Mouse (Mus musculus) common myeloid progenitor, adult 5-6 weeks (primary cell): Measurements from ENCODE around the gene Mpp3. TPM values are rescaled to one million over a fixed set of nuclear protein-coding genes. Genes with fewer than 3 reads are reported as not detected.

Experiments
- ATAC-seq: replicated peaks from 2 replicates; pipeline ENCODE4 v1.8.0; 2016; ENCODE audit warnings: low read depth, mild to moderate bottlenecking, moderate TSS enrichment, inconsistent platforms; ENCODE audit not compliant: poor library complexity, severe bottlenecking
- total RNA-seq: library from RNA; stranded (forward); fragments of 200-1000, 187-1606 nt; gene quantifications from 2 replicates; pipeline ENCODE4 v1.2.3, GENCODE M21; 2017

Gene Mpp3
- not detected in 2 replicates for total RNA-seq

DNA sequence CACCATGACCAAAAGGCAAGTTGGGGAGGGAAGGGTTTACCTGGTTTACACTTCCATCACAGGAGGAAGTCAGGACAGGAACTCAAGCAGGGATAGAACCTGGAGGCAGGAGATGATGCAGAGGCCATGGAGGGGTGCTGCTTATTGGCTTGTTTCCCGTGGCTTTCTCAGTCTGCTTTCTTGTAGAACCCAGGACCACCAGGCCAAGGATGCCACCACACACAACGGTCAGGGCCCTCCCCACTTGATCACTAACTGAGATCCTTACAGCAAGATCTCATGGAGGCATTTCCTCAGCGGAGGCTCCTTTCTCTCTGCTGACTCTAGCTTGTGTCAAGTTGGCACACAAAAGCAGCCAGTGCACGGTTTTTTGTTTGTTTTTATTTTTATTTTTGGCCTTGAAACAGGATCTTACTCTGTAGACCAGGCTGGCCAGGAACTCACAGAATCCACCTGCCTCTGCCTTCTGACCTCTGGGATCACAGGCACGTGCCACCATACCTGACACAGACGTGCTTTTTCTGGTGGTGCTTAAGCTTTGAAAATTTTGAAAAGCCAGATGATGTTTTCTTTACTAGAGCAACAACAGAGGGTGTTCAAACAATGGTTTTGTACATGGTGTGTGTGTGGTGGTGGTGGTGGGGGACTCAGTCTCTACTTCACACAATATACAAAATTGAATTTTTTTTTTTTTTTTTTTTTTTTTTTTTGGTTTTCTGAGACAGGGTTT is at the start of gene Mpp3:
Gene Mpp3 (minus strand): TSS at position 375 of the 730 bp plus-strand sequence.
- no peak for ATAC-seq

DNA sequence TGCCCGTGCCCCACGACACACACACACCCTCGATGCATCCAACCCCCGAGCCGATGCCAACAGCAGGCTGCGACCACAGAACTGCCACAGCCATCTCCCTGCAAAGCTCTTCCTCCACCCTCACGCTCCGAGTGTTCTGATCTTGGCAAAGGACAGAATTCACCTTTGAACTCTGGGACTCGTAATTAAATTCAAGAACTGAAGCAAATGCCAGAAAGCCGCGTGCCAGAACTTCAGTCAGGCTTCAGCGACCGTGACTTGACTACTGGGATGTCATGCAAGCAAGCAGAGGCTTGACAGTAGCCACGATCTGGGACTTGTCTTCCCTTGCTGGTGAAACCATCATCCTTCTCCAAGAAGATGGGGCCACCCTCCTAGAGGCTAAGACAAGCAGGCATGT is 45.5 kb upstream of the Mpp3 start:
- no peak for ATAC-seq

DNA sequence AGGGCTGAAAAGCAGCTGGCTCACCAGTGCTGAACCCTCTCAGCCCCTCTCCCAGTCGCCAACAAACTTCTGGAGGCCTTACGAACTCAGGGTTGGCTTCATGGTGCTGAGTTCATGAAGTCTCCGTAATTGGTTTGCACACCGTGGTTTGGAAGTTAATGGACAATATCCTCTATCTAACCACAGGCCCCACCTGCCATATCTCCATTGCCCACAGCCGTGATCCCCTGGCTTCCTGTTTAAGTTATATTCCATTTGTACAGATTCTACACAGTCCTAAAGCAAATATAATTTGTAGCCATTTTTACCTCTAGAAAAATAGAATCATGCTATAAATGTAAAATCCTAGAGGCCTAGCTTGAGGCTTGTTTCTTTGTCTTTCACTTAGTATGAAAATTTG is 44.5 kb upstream of the Mpp3 start:
- no peak for ATAC-seq

DNA sequence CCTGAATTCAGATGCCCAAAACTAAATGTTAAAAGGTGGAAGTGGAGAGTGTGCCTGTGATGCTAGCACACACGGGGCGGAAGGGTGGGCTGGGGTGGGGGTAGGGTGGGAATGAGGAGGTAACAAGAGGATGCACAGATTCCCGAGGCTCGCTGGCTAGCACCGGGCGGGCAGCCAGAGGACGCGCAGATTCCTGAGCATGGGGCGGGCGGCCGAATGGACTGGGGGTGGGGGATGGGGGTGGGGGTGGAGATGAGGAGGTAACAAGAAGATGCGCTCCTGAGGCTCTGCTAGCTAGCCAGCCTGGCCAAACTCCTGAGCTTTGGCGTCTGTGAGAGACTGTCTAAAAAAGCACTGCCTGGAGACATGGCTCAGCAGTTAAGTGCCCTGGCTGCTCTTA is 42.2 kb upstream of the Mpp3 start:
- no peak for ATAC-seq

DNA sequence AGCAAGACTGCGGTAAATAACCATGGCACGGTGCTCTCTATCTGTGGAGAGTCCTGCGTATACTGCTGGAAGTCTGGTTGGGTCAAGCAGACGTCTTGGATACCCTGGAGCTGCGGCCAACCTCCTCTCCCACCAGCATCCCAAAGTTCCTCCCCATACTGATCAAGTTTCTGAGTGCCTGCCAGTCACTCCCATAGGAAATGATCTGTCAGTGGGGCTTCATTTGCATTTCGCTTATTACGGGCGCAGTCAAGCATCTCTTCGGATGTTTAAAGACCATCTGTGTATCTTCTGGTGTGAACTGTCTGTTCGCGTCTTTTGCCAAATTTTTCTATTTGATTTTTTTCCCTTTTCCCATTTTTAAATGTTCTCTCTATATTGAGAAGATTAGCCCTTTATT is 41.4 kb upstream of the Mpp3 start:
- ATAC-seq, result no peak

DNA sequence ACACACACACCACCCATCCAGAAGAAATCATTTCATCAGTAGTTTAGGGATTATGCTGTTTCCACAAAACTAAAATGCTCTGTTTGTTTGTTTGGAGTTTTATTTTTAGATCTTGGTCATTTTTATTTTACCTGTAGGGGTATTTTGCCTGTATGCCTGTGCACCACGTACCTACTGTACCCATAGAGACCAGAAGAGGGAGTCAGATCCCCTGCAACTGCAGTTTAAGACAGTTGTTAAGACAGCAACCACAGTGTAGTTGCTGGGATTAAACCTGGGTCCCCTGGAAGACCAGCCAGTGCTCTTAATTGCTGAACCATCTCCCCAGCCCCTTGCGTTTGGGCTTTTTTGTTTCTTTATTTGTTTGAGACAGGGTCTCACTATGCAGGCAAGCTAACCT is 40.7 kb upstream of the Mpp3 start:
- peak; percentile 50; the same call in 1 of the 2 replicates for ATAC-seq

DNA sequence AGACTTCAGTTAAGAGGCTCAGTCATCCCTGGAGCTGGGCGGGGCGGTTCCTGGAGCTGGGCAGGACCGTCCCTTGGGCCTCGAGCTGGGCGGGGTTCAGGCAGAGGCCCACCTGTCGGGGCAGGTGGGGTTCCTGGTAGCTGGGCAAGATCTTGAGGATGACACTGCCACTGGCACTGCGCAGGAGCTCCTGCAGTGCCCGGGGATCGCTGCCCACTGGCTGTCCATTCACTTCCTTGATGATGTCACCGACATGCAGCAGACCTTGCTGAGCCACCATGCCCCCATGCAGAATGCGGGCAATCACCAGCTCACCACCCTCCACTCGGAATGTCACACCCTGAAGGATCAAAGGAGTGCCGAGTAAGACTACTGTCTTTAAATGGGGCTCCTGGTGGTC is 34.8 kb upstream of the Mpp3 start:
- no peak for ATAC-seq

DNA sequence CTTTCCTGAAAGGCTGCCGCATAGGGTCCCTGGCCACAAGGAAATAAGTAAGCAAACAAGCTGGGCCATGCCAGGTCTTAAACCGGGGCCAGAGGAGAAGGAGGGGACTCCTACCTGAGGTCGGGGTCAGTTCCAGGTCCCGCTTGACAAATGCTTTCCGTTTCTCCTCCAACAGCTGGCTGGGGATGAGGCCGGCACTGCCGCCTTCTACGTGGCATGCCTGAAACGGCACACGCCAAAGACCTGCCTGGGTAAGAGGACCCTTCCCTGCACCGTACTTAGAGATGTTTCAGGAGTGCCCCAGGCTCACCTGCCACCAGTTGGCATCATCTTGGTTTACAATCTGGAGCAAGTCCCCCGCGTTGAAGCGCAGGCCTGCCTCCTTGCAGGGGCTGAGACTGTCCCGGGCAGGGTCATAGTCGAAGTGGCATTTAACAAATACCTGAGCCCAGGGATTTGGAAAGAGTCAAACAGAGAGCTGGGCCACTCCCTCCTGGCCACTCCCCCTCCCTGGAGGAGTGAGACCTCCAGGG is 33.7 kb upstream of the Mpp3 start:
- no peak for ATAC-seq

DNA sequence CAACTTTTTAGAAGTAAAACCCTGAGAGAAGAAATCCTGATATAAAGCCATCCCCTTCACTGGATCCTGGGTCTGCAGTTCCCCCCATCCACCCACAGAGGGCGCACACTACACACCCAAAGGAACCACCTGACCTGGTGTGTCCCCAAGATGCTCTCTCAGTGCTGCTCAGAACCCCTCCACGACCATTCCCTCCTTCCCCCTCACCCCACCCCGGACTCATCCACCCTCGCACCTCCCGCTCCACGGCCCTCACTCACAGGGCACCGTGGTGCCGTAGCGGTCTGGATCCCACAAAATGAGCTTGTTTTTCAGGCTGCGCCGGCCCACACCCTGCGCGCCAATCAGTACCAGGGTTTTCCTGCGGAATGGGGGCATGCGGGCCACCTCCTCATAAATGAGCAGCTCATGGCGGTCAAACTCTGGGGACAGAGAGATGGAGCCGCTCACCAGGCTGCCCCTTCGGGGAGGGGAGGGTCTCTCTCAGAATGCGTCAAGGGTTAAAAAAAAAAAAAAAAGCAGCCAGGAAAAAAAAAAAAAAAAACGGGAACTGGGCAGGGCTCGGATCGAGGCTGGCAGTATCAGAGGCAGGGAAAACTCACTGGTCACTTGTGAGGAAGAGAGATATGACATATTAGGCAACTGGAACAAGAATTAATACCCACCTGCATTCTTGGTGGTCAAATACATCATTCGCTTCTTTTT is 33.1 kb upstream of the Mpp3 start:
- peak; percentile 87 for ATAC-seq

DNA sequence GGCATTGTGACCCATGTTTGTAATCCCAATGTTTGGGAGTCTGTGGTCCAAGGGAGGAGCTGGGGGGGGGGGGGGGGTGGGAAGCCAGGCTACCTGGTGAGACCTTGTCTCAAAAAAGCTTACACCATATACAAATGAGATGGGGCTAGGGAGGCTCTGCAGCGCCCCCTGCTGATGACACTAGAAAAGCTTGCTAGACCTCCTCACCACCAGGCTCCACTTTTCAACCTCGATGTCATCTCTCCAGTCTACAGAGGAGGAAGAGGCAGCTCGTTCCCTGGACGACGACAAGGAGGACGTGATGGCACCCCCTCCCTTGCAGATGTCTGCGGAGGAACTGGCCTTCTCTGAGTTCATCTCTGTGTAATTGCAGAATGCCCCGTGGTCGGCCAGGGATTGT is 25.6 kb upstream of the Mpp3 start:
- ATAC-seq, result peak; percentile 63; the same call in 1 of the 2 replicates

DNA sequence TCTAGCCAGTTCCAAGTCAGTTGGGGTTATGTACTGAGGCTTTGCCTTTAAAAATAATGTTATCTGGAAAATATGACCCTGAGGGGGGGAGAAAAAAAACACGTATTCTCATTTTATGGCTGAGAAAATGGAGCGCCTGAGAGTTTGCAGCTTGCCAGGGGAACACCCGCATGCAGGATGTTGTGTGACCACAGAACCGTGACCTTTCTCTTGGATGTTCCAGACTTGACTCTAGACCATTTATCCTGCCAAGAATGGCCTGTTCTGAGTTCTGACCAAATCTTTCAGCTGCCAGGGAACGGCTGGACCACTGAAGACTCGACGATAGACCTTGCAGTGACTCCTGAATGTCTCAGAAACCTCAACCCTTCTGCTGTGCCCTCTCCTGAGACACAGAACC is 24.9 kb upstream of the Mpp3 start:
- no peak for ATAC-seq

DNA sequence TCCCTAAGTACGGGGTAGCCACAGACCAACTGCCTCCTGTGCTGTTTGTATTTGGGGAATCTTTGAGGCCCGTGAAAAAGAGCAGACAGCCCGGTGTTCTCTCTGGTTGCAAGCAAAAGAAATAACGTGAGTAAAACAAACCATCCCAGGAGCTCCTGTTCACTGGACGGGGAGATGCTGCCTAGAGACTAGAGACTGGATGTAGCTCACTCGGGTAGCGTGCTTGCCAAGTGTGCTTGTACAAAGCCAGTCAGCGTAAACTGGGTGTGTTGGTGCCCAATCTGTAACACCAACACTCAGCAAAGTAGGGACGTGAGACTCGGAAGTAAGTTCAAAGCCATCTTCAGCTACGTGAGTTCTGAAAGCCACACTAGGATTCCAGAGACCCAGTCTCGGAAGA is 24.4 kb upstream of the Mpp3 start:
- ATAC-seq, result no peak

DNA sequence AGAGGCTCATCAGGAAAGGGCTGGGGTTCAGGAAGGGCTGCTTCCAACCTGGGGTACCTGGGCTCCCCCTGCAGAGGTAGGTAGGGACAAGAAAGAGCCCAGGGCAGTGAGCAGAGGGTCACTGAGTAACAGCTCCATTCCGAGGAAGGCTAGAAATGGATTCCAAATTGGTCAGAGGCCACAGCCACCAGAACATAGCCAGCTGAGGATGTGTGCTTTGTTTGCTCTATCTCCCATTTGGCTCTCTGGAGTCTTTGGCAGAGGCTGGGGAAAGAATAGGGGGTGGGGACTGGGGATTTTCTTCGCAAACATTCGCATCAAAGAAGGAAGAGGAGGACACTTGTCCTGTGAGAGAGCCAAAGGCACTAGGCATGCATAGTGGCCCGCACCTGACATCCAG is 23.7 kb upstream of the Mpp3 start:
- no peak for ATAC-seq

DNA sequence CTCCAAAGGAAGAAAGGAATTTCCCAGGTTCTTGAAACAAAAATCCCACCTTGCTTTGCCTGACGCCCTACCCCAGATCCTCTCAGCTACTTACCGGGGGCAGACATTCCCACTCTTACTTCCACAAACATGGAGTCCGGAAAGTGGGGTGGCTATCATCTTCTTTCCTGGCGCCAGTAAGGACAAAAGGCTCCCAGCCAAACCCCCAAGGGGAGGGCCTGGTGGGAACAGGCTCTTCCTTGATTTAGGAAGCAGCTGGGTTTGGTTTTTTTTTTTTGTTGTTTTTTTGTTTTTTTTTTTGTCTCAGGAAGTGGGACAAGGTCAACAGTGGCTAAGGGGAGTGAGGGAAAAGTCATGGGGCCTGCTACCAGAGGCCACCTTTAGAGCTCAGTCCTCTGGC is 23.3 kb upstream of the Mpp3 start:
- no peak for ATAC-seq

DNA sequence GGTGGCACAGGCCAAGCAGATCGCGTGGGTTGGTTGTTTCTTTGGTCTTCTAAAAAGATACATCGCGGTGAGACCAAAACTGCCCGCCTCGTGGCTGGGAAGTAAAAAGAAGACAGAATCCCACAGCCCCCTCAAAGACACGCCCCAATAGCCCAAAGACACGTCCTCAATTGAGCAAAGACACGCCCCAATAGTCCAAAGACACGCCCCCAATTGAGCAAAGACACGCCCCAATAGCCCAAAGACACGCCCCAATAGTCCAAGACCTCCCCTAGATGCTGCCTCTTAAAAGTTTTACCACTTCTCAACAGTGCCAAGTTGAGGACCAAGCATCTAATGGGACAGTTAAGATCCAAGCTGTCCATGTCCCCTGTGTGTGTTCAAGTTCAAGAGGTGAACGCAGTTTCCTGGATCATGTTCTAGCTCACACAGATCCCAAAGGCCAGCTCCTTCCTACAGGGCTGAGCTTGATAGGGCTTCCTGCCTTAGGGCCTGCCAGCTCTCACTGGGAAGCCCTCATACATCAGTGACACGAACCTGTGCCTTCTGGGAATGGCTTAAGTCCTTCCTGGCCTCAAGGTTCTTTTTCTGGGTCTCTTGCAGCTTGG is 21.7 kb upstream of the Mpp3 start:
- ATAC-seq, result no peak

DNA sequence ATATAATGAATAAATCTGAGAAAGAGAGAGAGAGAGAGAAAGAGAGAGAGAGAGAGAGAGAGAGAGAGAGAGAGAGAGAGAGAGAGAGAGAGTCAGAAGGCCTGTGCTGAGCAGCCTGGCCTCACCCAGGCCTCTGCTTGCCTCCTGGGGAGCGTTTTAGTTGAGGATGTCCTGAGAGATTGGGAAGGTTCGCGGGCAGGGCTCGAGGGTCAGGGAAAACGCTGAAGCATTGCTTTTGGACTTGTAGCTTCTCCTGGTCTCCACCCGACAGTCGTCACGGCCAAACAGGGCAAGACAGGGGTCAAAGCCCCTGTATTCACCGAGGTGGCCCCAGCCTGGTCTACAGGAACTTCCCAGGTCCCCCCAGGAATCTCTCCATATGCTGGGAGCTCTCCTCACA is 18.3 kb upstream of the Mpp3 start:
- no peak for ATAC-seq

DNA sequence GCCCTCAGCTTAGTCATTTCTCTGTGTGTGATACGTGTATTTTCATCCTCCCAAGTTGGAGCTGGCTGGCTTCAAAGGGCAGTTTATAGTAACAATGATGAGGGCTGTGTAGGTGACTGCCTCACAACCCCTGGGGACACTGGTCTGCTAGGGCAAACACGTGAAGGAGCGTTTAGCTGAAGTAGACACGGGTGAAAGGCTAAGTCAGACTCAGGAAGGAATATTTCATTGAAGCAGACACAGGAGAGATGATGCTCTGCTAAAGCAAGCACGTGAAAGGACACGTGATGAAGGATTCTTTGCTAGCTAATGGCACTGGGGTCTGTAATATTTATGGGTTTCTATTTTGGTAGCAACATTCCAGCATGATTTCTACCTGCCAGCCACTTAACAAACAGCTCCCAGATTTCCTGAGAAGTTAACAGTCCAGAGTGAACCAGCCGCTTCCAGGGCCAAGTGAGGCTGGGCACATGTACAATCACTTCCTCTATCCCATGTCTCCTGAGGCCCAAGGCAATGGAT is 16.5 kb upstream of the Mpp3 start:
- ATAC-seq, result no peak

DNA sequence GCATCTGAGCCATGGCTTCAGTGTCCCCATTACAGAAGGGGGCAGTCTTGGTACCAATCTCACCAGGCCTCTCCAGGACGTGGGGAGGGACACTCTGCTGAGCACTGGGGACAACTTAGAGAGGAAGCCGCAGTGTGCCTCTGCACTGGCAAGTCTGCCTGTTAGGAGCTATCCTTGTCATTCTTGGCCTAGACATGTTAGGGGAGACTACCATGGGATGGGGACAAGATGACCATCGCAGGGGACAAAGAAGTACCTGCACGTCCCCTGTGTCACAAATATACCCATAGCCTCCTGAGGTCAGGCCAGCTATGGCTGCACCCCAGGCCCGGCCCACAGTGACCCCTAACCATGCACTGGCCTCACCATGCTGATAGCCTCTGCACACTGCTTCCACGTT is 15.1 kb upstream of the Mpp3 start:
- no peak for ATAC-seq

DNA sequence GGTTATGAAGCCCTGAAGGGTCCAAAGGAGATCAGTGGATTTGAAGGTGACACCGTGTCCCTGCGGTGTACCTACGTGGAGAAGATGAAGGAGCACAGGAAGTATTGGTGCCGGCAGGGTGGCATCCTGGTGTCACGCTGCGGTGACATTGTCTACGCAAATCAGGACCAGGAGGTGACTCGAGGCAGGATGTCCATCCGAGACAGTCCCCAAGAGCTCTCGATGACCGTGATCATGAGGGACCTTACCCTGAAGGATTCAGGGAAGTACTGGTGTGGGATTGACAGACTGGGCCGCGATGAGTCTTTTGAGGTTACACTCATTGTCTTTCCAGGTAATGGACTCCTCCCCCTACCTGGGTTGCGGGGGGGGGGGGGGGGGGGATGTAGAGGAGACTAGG is 14.7 kb upstream of the Mpp3 start:
- no peak for ATAC-seq

DNA sequence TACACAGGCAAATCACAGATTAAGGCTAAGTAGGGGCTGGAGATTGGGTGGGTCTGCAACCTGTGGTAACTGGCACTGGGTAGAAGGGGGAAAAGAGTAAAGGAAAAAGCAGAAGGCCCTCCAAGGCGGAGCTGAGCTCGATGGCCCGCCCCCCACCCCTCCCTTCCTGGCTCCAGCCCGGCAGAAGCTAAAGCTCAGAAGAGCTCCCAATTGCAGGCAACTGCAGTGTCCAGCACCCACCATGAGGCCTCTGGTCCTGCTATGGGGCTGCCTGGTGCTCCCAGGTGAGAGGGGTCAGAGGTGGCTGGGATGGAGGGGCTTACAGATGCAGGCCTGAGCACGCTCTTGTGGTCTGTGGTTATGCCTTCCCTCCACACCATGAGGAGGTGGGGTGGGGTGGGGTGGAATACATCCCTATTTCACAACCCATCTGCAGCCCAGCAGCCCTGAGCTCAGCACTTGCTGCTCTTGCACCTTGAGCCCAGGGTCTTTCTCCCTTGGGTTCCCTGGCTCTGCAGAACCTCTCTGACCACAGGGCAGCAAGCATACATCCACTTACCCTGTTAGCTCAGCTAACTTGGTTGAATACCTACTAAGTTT is 13.2 kb upstream of the Mpp3 start, which contains the start of gene Cd300lg:
Gene Cd300lg (plus strand): TSS at position 160 of the 600 bp plus-strand sequence.
- peak; percentile 75 for ATAC-seq
